Mouse (Mus musculus): ENCODE measurements around the gene Haspin. TPM values are rescaled to one million over a fixed set of nuclear protein-coding genes. Genes with fewer than 3 reads are reported as not detected.

Haspin gene
- under 1 TPM; 0.16 TPM for total RNA-seq (2021)
- polyA plus RNA-seq (2012; rRNA removed), result 0.15 and 0.23 TPM in 2 replicates
- long read RNA-seq, result 0 reads

DNA sequence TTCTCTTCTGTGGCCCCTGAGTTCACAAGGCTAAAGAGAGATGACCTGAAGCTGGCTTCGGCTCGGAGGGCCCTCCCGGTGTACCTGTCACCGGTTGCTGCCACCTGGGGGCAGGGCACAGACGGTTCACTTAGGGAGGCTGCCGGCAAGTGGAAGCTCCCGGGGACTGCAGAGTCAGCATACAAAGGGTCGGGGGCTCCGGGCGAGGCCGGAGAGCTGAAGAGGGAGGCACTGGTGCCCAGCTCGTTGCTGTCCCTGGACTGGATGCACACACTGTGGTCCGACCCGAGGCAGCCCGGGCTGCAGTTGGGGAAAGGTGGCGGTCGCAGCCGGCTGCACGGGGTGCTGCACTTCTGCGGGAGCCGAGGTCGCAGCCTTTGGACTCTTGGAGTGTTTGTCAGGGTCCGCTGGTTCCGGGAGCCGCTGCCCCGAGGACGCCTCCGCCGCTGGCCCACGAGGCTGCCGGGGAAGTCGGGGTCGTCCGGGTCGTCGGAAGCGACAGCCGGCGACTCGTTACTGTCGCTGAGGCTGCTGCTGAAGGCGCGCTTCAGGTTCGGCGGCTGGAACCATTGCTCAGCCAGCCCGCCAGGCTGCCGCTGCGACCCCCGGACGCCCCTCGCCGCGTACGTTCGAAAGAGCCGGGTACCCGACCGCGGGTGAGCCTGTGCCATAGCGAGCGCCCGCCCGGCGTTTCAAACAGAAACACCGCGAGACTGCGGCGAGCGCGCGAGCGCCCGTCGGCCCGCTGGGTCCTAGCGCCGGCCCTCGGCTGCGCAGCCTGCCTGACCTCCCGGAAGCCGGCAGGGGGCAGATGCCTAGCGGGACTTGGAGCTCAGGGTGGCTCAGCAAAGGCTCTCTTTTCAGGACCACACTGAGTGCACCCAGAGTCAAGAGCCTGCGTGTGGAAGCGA is at the start of gene Haspin:
Gene Haspin (minus strand): TSS at position 704 of the 911 bp plus-strand sequence.
- Histone ChIP-seq H3K27me3 (ENCODE audit: control insufficient read depth, insufficient read depth, low read length) (no peaks in the 10 kb centered on the region), H3K4me3 (peak within 1 kb of the TSS; percentile 81), H3K27ac (peak within 1 kb of the TSS; percentile 29), H3K9ac (ENCODE audit: low read depth, low read length) (peak within 1 kb of the TSS; percentile 75), H3K4me1 (ENCODE audit: control insufficient read depth, insufficient read depth, low read length) (no peaks in the 10 kb centered on the region; the same call in 1 of the 2 replicates), H3K36me3 (ENCODE audit: control insufficient read depth, insufficient read depth, low read length) (no peaks in the 10 kb centered on the region), H3K79me2 (replicated peaks; ENCODE audit: control insufficient read depth, insufficient read depth, low read length) (no peaks in the 10 kb centered on the region)
- WGBS, result under 1% methylated on average over 84 of the region's 84 CpGs
- TF ChIP-seq CTCF (IDR thresholded peaks at IDR 0.05), result peak; percentile 100
- no peak for TF ChIP-seq POLR2A (IDR thresholded peaks at IDR 0.05; ENCODE audit: insufficient read depth, low read depth, low read length)
- TF ChIP-seq EP300 (IDR thresholded peaks at IDR 0.05; ENCODE audit: insufficient read depth, low read depth, low read length), result 0 out of 2 replicates have a peak, but pooled peaks have one; percentile 65
- intact Hi-C loops (cut with DNase I), result loop anchor here (1.0 to 5.0 kb wide), 4 partner anchors 19 to 144 kb away; partner anchors contain the start of genes Emc6 and Tax1bp3
- peak; percentile 92 to 96 for DNase-seq

DNA sequence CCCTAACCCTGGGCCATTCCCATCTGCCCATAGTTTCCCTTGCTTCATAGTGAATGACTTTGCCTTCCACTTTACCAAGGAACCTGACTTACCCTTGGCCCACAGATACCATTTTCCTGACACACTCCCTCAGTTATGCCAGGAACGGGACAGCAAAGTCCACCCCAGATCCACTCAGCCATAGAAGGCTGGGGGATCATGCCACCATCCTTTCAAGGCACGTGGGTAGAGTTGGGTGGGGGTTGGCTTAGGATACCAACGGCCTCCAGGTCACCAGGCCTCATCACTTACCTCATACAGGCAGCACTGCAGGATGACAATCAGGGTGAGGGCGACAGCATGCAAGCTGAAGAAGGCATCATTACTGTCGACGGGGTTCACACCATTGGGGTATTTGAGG is 49.1 kb upstream of the Haspin start:
- TF ChIP-seq EP300 (IDR thresholded peaks at IDR 0.05; ENCODE audit: insufficient read depth, low read depth, low read length), result no peak
- no peak for TF ChIP-seq POLR2A (IDR thresholded peaks at IDR 0.05; ENCODE audit: insufficient read depth, low read depth, low read length)
- TF ChIP-seq CTCF (IDR thresholded peaks at IDR 0.05), result no peak
- Histone ChIP-seq H3K27me3 (ENCODE audit: control insufficient read depth, insufficient read depth, low read length) (no peaks in the 10 kb centered on the region), H3K27ac (no peak overlapping the region), H3K4me1 (ENCODE audit: control insufficient read depth, insufficient read depth, low read length) (no peaks in the 10 kb centered on the region), H3K79me2 (replicated peaks; ENCODE audit: control insufficient read depth, insufficient read depth, low read length) (no peaks in the 10 kb centered on the region), H3K4me3 (no peak overlapping the region), H3K36me3 (ENCODE audit: control insufficient read depth, insufficient read depth, low read length) (no peaks in the 10 kb centered on the region), H3K9ac (ENCODE audit: low read depth, low read length) (no peak overlapping the region)
- intact Hi-C loops (cut with DNase I), result no loop called here
- no peak for DNase-seq
- WGBS, result 86% methylated on average over 6 of the region's 6 CpGs

DNA sequence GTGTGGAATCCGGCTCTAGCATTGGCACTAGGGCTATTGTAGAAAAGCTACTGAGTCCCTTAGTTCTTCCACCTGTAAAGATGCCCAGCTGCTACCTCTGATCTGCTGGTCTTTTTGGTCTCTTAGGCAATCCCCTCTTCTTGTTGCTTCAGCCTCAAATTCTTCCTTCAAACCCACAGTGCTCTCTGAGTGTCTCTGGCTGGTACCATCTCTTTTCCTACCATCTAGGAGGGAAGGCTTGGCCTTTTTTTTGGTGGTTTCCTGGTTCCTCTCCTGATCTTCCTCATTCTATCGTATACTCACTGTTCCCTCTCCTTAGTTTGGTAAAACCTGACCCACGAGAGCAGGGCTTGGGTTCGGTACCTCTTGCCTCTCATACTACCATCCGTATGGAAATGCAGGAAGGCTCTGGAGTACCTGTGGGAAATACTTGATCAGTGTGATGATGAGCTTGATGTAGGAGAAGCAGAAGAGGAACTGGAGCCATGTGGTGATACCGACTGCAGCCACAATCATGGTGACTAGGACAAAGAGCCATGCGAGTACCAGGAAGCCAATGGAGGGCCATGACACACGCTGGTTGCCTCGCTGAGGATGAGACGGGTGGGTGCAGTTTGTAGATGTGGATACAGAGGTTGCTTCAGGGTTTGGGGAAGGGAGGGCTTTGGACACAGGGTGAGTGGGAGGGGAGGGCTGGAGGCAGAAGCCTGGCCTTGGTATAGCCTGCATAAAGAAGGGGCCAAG is 48.0 kb upstream of the Haspin start:
- no peaks in the 10 kb centered on the region for H3K27me3 ChIP-seq (ENCODE audit: control insufficient read depth, insufficient read depth, low read length)
- H3K9ac ChIP-seq (ENCODE audit: low read depth, low read length), result no peak overlapping the region
- H3K4me1 ChIP-seq (ENCODE audit: control insufficient read depth, insufficient read depth, low read length), result no peaks in the 10 kb centered on the region
- intact Hi-C loops (cut with DNase I), result no loop called here
- no peak for DNase-seq
- H3K4me3 ChIP-seq, result no peak overlapping the region
- H3K27ac ChIP-seq, result no peak overlapping the region
- TF ChIP-seq CTCF (IDR thresholded peaks at IDR 0.05) (no peak), EP300 (IDR thresholded peaks at IDR 0.05; ENCODE audit: insufficient read depth, low read depth, low read length) (no peak), POLR2A (IDR thresholded peaks at IDR 0.05; ENCODE audit: insufficient read depth, low read depth, low read length) (no peak)
- no peaks in the 10 kb centered on the region for H3K36me3 ChIP-seq (ENCODE audit: control insufficient read depth, insufficient read depth, low read length)
- WGBS, result 86% methylated on average over 10 of the region's 10 CpGs
- no peaks in the 10 kb centered on the region for H3K79me2 ChIP-seq (replicated peaks; ENCODE audit: control insufficient read depth, insufficient read depth, low read length)

DNA sequence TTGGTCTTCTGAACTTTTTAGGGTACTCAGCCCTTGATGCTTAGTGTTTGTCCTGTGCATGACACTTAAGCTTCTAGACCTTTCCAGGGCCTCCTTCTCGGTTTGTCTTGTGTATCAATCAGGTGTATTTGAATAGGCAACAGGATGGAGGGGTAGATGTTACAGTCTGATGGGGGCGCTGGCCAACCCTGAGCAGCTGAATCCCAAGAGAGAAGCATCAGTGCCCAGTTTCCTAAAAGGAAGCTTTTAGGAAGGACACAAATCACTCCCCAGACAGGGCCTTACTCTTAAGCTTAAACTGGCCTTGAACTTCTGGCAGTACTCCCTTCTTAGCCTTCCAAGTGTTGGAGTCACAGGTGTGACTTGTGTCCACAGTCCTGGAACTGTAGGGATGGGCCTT is 39.8 kb upstream of the Haspin start:
- H3K36me3 ChIP-seq (ENCODE audit: control insufficient read depth, insufficient read depth, low read length), result peaks cover 5% of the 10 kb centered on the region
- intact Hi-C loops (cut with DNase I), result loop anchor here (1.0 kb wide), 1 partner anchor 40 kb away; the partner anchor contains the start of gene Haspin
- H3K27me3 ChIP-seq (ENCODE audit: control insufficient read depth, insufficient read depth, low read length), result no peaks in the 10 kb centered on the region
- TF ChIP-seq POLR2A (IDR thresholded peaks at IDR 0.05; ENCODE audit: insufficient read depth, low read depth, low read length), result no peak
- TF ChIP-seq CTCF (IDR thresholded peaks at IDR 0.05), result no peak
- no peak for TF ChIP-seq EP300 (IDR thresholded peaks at IDR 0.05; ENCODE audit: insufficient read depth, low read depth, low read length)
- WGBS, result 0% methylated on average over 2 of the region's 2 CpGs
- peak overlapping the region; percentile 87 for H3K9ac ChIP-seq (ENCODE audit: low read depth, low read length)
- peak overlapping the region; percentile 94 for H3K4me3 ChIP-seq
- peak overlapping the region; percentile 99 for H3K27ac ChIP-seq
- H3K79me2 ChIP-seq (replicated peaks; ENCODE audit: control insufficient read depth, insufficient read depth, low read length), result peaks cover 2% of the 10 kb centered on the region
- no peak for DNase-seq
- H3K4me1 ChIP-seq (ENCODE audit: control insufficient read depth, insufficient read depth, low read length), result peaks cover 7% of the 10 kb centered on the region

DNA sequence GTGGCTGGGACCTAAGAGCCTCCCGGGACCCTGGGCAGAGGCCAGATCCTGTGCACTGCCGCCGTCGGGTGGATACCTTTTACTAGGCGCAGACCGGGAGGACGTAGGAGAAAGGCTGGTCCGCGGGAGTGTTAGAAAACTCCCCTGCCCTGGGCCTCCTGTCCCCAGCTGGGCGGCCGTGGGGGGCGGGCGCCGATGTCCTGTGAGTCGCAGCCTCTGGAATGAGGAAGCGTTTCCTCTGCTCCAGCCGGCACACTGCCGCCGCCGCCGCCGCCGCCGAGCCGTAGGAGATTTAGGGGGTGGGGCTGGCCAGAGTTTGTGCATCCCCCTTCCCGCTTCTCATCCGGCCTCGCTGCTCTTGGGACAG is 39.4 kb upstream of the Haspin start:
- peaks cover 2% of the 10 kb centered on the region for H3K79me2 ChIP-seq (replicated peaks; ENCODE audit: control insufficient read depth, insufficient read depth, low read length)
- 2% methylated on average over 28 of the region's 28 CpGs for WGBS
- peak; percentile 87 to 88 for DNase-seq
- H3K27me3 ChIP-seq (ENCODE audit: control insufficient read depth, insufficient read depth, low read length), result no peaks in the 10 kb centered on the region
- peak overlapping the region; percentile 94 for H3K4me3 ChIP-seq
- intact Hi-C loops (cut with DNase I), result loop anchor here (1.0 kb wide), 1 partner anchor 39 kb away; the partner anchor contains the start of gene Haspin
- peak overlapping the region; percentile 87 for H3K9ac ChIP-seq (ENCODE audit: low read depth, low read length)
- peak overlapping the region; percentile 99 for H3K27ac ChIP-seq
- TF ChIP-seq CTCF (IDR thresholded peaks at IDR 0.05) (no peak), EP300 (IDR thresholded peaks at IDR 0.05; ENCODE audit: insufficient read depth, low read depth, low read length) (0 out of 2 replicates have a peak, but pooled peaks have one; percentile 28), POLR2A (IDR thresholded peaks at IDR 0.05; ENCODE audit: insufficient read depth, low read depth, low read length) (no peak)
- H3K4me1 ChIP-seq (ENCODE audit: control insufficient read depth, insufficient read depth, low read length), result peaks cover 10% of the 10 kb centered on the region
- H3K36me3 ChIP-seq (ENCODE audit: control insufficient read depth, insufficient read depth, low read length), result peaks cover 7% of the 10 kb centered on the region

Data from heart, adult 2 months (tissue).